Mouse (Mus musculus) layer of hippocampus, adult 2 months (tissue): ENCODE data around the gene Secisbp2. TPM values are rescaled to one million over a fixed set of nuclear protein-coding genes. Genes with fewer than 3 reads are reported as not detected.

ENCODE experiments used
- DNase-seq, 2 experiments: peaks; one replicate each; pipeline ENCODE4 v3.0.0; 2022; ENCODE audit warnings: low spot score in 2 of 2
- H3K27ac ChIP-seq: fragments of 200-600 bp; 2 replicates; pipeline ENCODE4 v1.8.1; 2022
- H3K4me3 ChIP-seq: fragments of 200-600 bp; 2 replicates; pipeline ENCODE4 v1.8.1; 2022; ENCODE audit warnings: mild to moderate bottlenecking
- CTCF ChIP-seq: fragments of 200-600 bp; conservative IDR thresholded peaks from 2 replicates; pipeline ENCODE4 v1.8.1; 2022; ENCODE audit warnings: antibody characterized with exemption, mild to moderate bottlenecking, moderate library complexity
- total RNA-seq, 2 experiments: library from RNA; stranded (reverse); gene quantifications; 2 replicates each; pipeline ENCODE4 v1.2.3; 2021

Secisbp2 gene
- total RNA-seq, 2 experiments from 2014 or later: 22.5 to 22.9 TPM

GRCm38 (mm10) chr13:51731474-51731873, 80.0 kb downstream of the Secisbp2 start:
- DNase-seq: no peak
- peak overlapping the region; percentile 71 for H3K27ac ChIP-seq
- H3K4me3 ChIP-seq: no peak overlapping the region
- no peak for TF ChIP-seq CTCF

GRCm38 (mm10) chr13:51732097-51732664, 80.7 kb downstream of the Secisbp2 start:
- no peak for DNase-seq
- TF ChIP-seq CTCF: no peak
- H3K4me3 ChIP-seq: no peak overlapping the region
- H3K27ac ChIP-seq: peak overlapping the region; percentile 71

Other genes starting within 250 kb of the Secisbp2 start
- 1 to 10 TPM; 5.2 to 5.4 TPM for gene S1pr3, start 243.1 kb upstream of the Secisbp2 start, total RNA-seq
- 100 to 1,000 TPM; 120 to 127 TPM for gene Shc3, start 82.3 kb upstream of the Secisbp2 start, total RNA-seq
- gene Cks2, start 6.5 kb upstream of the Secisbp2 start, total RNA-seq: 1 to 10 TPM; 1.9 to 2.8 TPM
- gene Sema4d, start 142.1 kb downstream of the Secisbp2 start, total RNA-seq: 10 to 100 TPM; 76.3 to 83.9 TPM
- 10 to 100 TPM; 14.8 to 22.7 TPM for gene Gadd45g, start 195.0 kb downstream of the Secisbp2 start, total RNA-seq